Mouse (Mus musculus) megakaryocyte, embryonic 14.5 days (primary cell): ENCODE results near the gene Slc10a3.

Experiments
- FLI1 ChIP-seq: IDR thresholded peaks from 2 replicates; pipeline ENCODE4 v1.6.1; 2012; ENCODE audit warnings: low read length, inconsistent platforms, mixed read lengths
- GATA1 ChIP-seq: IDR thresholded peaks from 3 replicates; pipeline ENCODE4 v1.6.1; 2012; ENCODE audit warnings: mixed read lengths, low read length, inconsistent platforms, borderline replicate concordance

DNA sequence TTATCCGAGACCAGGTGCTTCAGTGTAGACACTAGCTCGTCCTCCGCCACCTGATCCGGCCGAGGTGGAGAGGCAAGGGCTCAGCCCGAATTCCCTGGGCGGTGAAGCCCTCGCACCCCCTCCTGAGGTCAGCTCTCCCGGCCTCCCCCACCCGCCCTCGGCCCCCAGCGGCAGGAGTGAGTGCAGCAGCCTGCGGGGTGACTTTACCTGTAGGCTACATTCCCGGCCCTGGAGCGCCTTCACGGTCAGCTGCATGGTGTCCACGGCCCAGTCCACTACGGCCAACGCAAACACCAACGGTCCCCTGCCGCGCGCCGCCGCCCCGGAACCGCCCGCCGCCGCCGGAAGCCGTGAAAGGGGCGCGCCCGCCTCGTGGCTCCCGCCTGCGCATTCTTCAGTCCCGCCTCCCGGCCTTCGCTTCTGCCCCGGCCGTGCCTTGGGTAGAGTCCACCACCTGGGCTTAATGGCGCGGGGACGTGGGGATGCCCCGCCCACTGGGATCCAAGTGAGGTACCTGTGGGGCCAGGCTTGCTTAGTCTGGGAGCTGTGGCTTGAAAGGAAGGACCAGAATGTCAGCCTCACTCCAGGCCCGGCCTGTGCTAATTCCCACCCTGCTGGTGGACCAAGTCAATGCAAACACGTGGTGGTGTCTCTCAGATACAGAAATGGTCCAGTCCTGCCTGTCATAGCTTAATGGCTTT lies 4.8 kb downstream of the Slc10a3 start:
- TF ChIP-seq FLI1 (no peak), GATA1 (no peak)
